Mouse (Mus musculus) testis, adult 10 weeks (tissue): ENCODE results near the gene Vangl2. TPM values are rescaled to one million over a fixed set of nuclear protein-coding genes. Genes with fewer than 3 reads are reported as not detected.

Source experiments
- polyA plus RNA-seq: library from polyadenylated mRNA; stranded (reverse); fragments of 350-450 nt; fragmentation: Illumina TruSeq; extraction: RNeasy Lipid Tissue Mini Kit (QIAGEN cat#74804); gene quantifications from one replicate; pipeline ENCODE4 v1.2.3, GENCODE M21; 2014; ENCODE audit warnings: low read depth, low replicate concordance

The Vangl2 gene
- polyA plus RNA-seq: 0.35 TPM

DNA sequence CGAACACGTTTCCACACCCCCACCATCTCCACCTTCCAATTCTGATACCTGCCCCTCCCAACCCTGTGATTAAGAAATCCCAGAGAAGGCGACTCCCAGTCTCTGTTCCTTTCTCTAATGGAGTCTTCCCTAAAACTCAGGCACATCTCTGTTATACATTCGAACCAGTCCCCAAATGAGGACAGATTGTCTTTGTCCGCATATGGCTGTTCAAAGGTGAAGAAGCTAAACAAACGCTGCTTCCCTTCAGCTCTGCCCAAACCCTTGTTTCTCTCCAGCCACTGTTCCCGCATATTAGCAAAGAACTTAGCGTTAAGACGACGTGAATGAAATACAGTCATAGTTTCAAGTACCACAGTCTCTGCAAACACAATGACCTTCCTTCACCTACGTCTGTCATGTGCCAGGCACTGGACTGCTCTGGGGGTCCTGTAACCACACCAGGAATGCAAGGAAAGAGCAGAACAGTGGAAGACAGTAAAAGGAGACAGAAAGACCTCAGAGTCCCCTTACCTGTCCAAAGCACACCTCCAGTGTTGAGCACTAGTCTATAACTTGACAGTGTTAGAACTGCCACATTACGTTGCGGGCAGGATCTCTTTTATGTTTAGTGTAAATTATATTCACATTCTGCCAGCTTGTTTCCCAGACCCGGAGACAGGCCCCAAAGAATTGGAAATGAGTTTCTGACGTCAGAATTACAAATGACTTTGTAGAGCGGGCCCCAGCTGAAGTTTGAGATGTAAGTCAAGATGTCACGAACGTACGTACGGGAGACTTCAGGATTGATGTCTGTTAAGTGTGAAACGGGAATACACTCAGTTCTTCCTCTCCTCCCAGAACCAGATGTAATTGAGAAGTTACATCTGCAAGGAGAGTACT, at the start of gene Vangl2:
Vangl2 (minus strand) TSS at position 51 of the 882 bp plus-strand sequence.

DNA sequence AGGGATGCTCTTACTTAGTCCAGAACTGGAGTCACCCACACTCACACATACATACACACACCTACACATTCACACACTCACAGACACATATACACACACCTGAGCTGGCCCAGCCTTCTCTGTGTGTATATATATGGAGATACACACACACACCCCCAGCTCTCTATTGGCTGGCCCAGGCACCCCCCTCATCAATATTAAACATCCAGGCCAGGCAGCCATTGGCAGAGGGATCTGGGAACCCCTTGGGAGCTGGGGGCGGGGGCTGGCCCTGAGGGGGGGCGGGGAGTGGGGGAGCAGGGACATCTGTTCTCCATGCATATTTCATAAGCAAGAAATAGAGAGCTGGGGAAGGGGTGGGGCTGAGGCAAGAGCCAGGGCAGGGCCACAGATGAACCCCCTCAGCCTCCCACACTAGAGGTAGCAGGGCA, 29.3 kb upstream of the Vangl2 start, which contains the start of gene Nhlh1:
Nhlh1 (minus strand) TSS at position 83 of the 431 bp plus-strand sequence.

Other genes starting within 250 kb of the Vangl2 start
- 2.4 TPM for gene Cd84, start 188.7 kb downstream of the Vangl2 start, polyA plus RNA-seq
- 0.13 TPM for gene Gm10521, start 132.8 kb downstream of the Vangl2 start, polyA plus RNA-seq
- 0.06 TPM for gene Slamf6, start 110.9 kb downstream of the Vangl2 start, polyA plus RNA-seq
- gene Nhlh1, start 29.1 kb upstream of the Vangl2 start, polyA plus RNA-seq: not detected
- 78.8 TPM for gene Copa, start 54.1 kb upstream of the Vangl2 start, polyA plus RNA-seq
- gene Ncstn, start 54.4 kb upstream of the Vangl2 start, polyA plus RNA-seq: 17.9 TPM
- 19.4 TPM for gene Pex19, start 98.3 kb upstream of the Vangl2 start, polyA plus RNA-seq
- gene Dcaf8, start 119.6 kb upstream of the Vangl2 start, polyA plus RNA-seq: 73.1 TPM
- gene Pea15a, start 178.4 kb upstream of the Vangl2 start, polyA plus RNA-seq: 19.4 TPM
- 4.4 TPM for gene Casq1, start 191.4 kb upstream of the Vangl2 start, polyA plus RNA-seq
- gene Atp1a4, start 230.0 kb upstream of the Vangl2 start, polyA plus RNA-seq: 286 TPM
- gene Igsf8, start 233.2 kb upstream of the Vangl2 start, polyA plus RNA-seq: 0.74 TPM